Mouse (Mus musculus): ENCODE measurements around the gene Ifit1.
"Not testable (repeated sequence)": the region's sequence is repeated elsewhere in the genome, so short reads cannot be mapped to it uniquely, and the experiment has no call there.

Ifit1 gene

DNA sequence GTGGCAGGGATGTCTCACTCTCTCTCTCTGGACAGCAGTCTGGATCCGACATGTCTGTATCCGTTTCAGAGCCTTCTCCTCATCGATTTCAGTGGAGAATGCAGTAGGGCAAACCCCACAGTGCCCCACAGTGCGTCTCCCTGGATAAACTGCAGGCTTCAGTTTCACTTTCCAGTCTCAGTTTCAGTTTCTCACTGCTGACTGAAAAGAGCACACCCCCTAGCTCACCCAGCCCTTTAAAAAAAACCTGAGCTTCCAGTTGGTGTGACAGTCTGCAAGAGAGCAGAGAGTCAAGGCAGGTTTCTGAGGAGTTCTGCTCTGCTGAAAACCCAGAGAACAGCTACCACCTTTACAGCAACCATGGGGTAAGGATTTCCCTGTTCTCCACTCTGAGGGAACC is at the start of gene Ifit1, which contains the start of gene Ifit1bl2:
TSS of gene Ifit1 (plus strand) at position 249 of the 400 bp plus-strand sequence.
TSS of gene Ifit1bl2 (minus strand) at position 121 of the 400 bp plus-strand sequence.
- DNase-seq (ENCODE audit: low read depth, low spot score), result peak; percentile 36

DNA sequence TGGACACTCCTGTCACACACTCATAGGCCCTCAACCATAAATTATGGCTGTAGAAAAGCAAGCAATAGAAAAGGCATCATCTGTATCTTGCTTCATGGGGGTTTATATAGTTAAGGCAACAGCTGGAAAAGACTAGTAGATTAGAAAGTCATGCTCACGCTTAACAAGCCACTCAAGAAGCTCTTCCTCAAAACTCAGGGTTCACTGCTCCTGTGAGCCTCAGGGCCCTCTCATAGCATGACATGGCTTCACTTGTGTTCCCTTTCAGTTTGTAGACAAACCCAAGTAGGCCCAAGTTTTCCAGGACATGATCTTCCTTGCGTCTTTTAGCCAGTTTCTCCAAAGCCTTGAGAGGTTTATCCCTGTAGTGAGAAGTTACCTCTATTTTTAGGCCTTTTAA is 47.2 kb upstream of the Ifit1 start:
- DNase-seq (ENCODE audit: low read depth, low spot score), result no peak

DNA sequence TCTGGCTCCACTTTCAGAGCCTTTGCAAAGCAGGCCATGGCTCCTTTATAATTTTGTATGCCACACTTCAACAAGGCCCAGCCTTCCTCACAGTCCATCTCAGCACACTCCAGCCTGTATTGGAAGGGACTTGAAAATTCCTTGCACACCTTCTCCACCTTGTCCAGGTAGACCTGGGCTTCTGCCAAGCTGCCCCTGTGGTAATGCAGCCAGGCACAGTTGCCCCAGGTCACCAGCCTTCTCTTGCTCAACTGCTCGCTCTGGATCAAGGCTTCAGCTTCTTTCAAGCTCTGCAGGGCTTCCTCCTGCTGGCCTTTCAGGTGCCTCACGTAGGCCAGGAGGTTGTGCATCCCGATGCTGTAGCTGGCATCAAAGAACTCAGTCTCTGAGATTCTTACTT is 46.1 kb upstream of the Ifit1 start:
- not testable (repeated sequence) for DNase-seq (ENCODE audit: low read depth, low spot score)

DNA sequence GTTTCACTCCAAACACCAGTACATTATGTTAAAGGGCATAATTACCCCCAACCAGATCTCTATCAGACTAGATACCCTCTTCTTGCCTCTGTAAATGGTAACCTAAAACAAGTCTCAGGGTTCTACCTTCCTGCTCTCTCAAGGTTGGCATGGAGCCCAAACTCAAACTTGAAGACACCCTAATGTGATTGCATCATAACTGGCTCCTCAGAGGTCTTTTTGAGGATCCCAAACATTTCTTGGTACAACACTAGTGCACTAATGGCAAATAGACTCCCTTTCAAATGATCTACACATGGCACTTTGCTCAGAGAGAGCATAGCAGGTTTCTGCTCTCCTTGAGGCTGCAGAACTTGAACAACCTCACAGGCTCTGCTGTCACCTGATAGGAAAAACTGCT is 43.9 kb upstream of the Ifit1 start:
- DNase-seq (ENCODE audit: low read depth, low spot score), result no peak

DNA sequence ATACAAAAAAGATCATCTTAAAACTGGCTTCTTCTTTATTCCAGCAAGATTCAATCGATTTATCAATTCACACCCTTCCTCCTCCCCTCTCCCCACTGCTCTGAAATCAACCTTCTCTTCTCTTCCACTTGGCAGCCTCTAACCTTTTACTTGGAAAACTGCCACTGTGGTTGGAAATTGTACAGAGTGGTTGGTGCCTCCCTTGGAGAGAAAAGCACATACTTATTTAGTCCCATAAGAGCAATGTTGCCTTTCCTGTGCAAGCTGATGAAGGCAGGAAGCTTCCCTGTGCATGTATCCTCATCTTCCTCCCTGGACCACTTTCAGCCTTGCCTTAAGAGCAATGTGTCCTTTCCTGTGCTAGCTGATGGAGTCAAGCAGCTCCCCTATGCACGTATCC is 42.3 kb upstream of the Ifit1 start:
- DNase-seq (ENCODE audit: low read depth, low spot score), result peak; percentile 56

DNA sequence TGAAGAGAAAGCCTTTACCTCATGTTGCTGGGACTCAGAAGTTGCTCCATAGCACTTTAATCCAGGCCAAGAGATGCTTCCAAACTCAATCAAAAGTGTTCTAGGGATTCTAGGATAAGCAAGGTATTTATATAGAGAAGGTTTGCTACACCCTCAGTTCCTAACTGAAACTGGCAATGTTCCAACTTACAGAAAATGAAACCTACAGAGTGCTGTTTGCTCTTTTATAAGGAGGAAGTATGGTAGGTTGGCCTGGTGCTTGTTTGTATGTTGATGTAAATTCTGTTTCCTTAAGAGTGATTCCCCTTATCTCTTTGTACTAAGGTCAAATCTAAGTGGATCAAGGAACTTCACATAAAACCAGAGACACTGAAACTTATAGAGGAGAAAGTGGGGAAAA is 41.4 kb upstream of the Ifit1 start:
- DNase-seq (ENCODE audit: low read depth, low spot score), result peak; percentile 36

DNA sequence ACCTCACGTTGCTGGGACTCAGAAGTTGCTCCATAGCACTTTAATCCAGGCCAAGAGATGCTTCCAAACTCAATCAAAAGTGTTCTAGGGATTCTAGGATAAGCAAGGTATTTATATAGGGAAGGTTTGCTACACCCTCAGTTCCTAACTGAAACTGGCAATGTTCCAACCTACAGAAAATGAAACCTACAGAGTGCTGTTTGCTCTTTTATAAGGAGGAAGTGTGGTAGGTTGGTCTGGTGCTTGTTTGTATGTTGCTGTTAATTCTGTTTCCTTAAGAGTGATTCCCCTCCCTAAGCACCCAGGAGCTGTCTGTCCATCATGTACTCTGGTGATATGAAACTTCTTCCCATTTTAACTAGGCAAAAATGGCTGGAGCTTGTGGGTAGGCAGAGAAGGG is 38.8 kb upstream of the Ifit1 start, which contains the start of gene Ifit1bl1:
TSS of gene Ifit1bl1 (minus strand) at position 69 of the 400 bp plus-strand sequence.
- DNase-seq (ENCODE audit: low read depth, low spot score), result not testable (repeated sequence)

DNA sequence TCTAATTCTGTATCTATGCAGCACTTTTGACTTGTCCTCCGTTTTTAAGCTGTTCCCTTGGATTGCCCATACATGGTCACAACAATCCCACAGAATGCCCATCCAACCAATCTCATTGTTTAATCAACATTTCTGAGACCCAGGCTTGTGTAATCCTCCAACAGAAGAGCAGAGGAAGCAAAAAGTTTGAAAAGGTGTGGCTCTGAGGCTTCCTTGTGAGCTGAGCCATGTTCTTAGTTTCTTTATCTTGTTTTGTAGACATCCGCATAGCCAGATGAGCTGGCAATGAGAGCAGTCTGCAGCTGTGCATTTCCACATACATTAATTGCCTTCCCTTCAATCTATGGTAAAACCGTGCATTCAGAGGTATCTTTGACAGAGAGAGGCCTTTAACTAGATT is 35.2 kb upstream of the Ifit1 start:
- no peak for DNase-seq (ENCODE audit: low read depth, low spot score)

DNA sequence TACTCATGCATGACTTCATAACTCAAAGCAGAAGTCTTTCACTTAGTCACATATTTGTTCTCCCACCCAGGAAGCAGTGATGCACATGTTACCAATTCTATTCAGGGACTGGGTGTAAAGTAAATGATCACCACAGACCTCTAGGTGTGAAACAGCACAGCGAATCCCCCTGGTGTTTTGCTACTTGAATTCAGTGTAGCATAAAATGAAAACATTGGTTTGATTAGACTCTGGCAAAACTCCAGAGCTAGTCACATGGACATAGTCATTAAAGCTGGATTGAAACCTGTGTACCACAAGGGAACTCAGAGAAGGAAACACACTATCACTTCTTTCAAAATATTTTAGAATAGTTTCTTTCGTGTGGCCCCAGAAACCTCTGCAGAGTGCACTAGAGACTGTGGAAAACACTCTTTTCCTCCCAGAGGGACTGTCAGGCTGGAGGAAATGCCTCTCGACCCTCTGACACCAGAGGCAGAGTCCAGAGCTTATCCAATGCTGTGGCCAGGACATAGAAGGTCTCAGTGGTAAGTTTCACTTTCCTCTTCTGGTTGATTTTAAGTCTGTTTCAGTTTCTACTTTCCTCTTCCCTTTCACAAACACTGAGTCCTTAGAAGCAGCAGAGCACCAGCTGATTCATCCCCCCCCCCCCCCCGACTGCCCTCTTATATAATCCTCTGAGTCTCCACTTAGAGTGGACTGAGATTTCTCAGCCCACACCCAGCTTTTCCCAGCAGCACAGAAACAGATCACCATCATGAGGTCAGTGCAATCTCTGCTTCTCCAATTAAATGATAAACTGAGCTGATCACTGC is 33.2 kb upstream of the Ifit1 start, which contains the start of gene Ifit3b:
TSS of gene Ifit3b (plus strand) at position 734 of the 815 bp plus-strand sequence.
- DNase-seq (ENCODE audit: low read depth, low spot score), result peak; percentile 81

DNA sequence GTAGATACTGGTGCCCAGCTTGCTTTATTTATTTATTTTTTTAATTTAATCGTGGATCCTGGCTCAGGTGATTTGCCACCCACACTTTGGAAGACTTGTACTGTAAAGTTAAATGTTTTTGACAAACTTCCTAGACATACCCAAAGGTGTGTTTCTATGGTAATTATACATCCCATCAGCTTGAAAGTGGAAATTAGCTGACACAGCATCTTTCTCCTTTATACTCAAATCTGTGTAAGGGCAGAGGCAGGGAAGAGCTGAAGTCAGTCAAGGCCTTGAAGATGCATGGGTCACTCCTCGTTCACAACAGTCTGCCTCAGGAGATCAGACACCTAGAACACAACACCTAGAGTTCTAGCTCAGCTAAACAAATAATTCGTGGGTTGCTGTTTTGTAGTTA is 30.6 kb upstream of the Ifit1 start:
- DNase-seq (ENCODE audit: low read depth, low spot score), result not testable (repeated sequence)

DNA sequence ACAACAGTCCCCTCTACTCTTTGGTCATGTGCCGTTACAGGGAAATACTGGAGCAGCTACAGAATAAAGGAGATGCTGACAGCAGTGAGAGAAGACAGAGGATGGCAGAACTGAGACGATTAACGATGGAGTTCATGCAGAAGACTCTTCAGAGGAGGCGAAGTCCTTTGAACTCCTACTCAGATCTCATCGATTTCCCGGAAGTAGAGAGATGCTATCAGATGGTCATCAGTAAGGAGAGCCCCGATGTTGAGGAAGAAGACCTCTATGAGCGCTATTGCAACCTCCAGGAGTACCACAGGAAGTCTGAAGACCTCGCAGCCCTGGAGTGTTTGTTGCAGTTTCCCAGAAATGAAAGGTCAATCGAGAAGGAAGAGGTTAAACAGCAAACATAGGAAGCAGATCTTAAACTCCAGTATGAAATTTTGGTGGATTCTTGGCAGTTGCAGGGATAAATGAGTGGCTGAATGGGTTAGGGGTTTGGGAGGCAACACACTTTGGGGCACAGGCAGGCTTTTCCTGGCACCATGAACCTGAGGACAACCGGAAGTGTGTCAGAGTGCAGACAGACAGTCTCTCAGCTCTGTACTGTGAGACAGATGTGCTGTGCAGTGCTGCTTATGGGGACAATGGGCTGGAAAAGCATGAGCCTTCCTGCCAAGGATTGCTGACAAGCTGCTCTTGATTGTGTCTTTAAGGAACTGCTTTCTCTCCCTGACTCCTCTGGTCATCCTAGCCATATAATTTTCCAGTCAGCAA is 28.2 kb upstream of the Ifit1 start:
- not testable (repeated sequence) for DNase-seq (ENCODE audit: low read depth, low spot score)

DNA sequence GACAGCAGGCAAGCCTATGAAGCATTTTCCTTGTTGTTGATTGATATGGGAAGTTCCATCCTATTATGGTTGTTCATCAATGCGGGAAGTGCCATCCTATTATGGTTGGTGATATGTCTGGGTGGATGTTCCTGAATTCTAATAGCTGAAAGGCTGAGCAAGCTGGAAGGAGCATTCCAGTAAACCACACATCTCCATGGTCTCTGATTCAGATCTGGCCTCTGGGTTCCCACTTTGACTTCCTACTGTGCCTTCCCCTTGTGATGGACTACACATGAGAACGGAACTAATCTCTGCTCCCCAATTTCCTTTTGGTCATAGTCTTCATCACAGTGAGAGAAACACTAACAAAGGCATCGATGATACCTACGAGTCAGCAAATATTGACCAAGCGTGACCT is 19.8 kb upstream of the Ifit1 start:
- no peak for DNase-seq (ENCODE audit: low read depth, low spot score)

DNA sequence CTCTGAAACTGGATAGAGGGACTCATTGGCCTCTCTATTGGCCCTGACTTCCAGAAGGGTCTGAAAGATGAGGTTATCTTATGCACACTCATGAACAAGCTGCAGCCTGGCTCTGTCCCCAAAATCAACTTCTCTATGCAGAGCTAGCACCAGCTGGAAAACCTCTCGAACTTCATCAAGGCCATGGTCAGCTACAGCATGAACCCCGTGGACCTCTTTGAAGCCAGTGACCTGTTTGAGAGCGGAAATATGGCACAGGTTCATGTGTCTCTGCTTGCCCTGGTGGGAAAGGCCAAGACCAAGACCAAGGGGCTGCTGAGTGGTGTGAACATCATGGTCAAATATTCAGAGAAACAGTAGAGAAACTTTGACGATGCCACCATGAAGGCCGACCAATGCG is 16.9 kb upstream of the Ifit1 start:
- no peak for DNase-seq (ENCODE audit: low read depth, low spot score)

DNA sequence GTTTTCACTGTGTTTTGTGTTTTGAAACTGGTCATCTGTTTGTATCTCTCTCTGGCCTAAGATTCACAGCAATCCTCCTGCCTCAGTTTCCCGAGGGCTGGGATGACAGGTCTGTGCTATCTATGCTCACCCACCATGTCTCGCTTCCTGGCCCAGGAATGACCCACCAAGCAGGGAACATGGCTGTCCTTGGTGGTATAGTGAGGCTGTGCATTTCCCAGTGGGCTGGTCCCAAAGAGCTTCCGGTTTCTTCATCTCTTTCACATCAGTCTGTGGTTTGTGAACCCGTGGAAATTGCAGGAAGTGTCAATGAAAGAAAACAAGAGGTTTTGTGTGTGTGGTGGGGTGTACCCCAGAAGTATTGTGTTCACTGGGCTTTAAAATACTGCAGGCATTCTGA is 16.0 kb upstream of the Ifit1 start:
- no peak for DNase-seq (ENCODE audit: low read depth, low spot score)

DNA sequence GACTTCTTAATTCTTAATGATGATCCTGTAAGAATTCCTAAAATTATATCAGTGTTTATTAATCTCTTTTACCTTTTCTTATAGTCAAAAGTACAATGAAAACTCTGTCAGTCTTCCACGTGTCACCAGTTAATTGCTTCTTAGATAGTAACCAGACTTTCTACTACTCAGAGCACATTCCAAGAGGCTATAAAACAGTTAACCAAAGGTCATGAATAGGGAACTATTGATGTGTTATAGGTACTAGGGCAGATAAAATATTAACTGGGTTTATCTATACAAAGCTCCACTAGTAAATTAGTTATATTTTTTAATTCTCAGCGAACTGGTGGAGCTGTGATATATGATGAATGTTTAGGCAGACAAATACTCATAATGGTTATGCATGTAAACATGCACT is 13.2 kb upstream of the Ifit1 start:
- DNase-seq (ENCODE audit: low read depth, low spot score), result no peak

DNA sequence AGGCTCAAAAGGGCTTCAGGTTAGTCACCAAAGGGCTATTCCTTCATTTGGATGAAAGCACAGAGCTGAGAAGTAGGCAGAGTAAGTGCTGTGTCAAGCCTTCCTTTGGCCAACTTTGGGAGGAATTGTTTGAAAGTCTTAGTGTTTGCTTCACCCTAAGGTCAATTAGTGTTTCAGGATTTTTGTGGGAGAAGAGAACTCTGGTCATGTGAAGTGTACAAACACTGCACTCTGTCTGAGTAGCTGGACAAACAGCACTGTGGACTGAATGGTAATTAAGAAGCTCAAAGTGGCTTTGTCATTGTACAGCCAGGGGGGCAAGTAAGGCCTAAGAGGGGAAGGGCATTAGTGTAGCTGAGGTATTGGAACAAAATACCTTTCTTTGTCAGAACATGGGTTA is 9.2 kb upstream of the Ifit1 start:
- no peak for DNase-seq (ENCODE audit: low read depth, low spot score)

DNA sequence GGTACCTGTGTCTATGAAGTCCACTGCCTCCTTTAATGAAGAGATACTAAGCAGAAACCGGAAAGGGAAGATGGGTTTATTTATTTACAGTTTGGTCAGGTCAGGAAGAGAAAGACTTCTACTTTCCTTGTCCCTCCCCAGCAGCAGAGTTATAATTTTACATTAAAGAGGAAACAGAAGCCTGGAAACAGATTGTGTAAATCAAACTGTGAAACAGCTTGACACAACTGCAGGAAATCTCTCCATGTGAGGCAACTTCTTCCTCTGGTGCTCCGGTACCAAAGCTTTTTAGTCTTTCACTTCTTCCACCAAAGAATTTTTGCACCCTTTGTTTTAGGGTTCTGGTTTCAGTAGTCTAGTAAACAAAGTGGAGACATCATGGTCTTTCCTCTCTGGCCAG is 7.2 kb upstream of the Ifit1 start:
- DNase-seq (ENCODE audit: low read depth, low spot score), result no peak

DNA sequence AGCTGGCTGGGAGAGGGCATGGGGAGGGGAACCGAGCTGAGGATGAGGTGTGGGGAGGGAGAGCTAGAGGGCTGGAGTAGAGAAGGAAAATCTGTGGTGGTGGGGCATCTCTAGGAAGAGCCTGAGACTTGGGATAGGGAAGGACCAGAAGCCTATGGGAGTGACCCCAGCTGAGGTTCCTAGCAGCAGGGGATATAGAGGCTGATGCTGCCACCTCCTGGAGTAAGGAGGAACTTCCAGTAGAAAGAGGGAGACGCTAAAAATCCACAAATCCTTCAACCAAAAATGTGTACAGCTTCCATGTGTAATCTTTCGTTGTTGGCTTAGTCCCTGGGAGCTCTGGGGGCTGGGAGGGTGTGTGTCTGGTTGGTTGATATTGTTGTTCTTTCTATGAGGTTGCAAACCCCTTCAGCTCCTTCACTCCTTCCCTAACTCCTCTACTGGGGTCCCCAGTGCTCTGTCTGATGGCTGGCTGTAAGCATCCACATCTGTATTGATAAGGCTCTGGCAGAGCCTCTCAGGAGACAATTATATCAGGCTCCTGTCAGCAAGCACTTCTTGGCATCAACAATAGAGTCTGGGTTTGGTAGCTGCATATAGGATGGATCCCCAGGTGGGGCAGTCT is 3.6 kb upstream of the Ifit1 start:
- peak; percentile 38 for DNase-seq (ENCODE audit: low read depth, low spot score)

DNA sequence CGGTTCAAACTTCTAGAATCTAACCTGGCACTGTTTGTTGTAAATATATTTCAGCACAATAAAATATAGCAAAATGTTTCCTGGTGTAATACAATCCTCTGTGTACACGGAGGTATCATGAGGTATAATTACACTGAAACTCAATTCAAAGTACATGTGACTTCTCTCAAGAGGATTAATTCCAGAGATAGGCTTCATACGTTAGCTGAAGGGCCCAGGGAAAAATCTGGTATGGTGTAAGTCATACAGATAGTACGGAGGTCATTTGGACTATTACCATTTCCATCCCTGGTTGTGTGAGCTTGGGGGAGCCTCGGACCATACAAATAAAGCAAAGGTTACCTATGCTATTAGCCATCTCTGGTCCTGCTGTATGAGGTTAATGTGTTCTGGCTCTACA is 1.9 kb downstream of the Ifit1 start:
- DNase-seq (ENCODE audit: low read depth, low spot score), result no peak

DNA sequence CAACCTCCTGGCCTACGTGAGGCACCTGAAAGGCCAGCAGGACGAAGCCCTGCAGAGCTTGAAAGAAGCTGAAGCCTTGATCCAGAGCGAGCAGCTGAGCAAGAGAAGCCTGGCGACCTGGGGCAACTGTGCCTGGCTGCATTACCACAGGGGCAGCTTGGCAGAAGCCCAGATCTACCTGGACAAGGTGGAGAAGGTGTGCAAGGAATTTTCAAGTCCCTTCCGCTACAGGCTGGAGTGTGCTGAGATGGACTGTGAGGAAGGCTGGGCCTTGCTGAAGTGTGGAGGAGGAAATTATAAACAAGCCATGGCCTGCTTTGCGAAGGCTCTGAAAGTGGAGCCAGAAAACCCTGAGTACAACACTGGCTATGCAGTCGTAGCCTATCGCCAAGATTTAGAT is 7.0 kb downstream of the Ifit1 start:
- DNase-seq (ENCODE audit: low read depth, low spot score), result not testable (repeated sequence)

DNA sequence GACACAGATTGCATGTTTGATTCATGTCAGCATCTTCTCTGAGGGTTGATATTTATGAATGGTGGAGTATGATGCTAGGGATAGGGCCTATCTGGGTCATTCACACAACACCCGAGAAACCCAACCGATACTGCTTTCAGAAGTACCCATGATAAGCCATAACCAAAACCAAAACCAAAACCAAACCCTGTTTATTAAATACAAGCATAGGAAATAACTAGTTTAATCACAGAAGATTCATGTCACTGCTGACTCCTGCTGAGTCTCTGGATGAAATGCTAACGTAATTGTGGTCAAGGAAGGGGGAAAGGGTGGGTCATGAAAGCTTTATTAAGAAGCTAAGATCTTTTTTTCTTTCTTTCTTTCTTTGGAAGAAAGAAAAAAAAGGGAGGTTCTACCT is 9.6 kb downstream of the Ifit1 start:
- no peak for DNase-seq (ENCODE audit: low read depth, low spot score)

DNA sequence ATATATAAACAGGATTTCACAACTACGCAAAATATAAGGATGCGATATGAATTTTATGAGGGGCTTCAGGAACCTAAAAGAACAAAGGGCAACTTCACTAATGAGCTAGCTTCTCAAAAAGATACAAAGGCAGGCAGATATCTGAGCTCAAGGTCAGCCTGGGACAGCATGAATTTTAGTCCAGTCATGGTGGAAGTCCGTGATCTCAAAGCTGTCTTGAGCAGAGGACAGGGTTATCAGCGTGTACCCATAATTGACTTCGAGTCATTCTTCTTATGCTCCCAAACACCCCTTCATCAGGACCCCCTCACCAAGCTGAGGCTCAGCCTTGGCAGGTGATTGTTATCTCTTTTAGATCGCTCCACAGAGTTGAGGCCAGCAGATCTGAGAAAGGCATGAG is 10.3 kb downstream of the Ifit1 start:
- no peak for DNase-seq (ENCODE audit: low read depth, low spot score)
